Mouse (Mus musculus): ENCODE data around the gene Bcl11a. TPM values are rescaled to one million over a fixed set of nuclear protein-coding genes. Genes with fewer than 3 reads are reported as not detected.

The Bcl11a gene
- total RNA-seq, 2 experiments from 2014 or later = 0.05 TPM; not detected in 1

DNA sequence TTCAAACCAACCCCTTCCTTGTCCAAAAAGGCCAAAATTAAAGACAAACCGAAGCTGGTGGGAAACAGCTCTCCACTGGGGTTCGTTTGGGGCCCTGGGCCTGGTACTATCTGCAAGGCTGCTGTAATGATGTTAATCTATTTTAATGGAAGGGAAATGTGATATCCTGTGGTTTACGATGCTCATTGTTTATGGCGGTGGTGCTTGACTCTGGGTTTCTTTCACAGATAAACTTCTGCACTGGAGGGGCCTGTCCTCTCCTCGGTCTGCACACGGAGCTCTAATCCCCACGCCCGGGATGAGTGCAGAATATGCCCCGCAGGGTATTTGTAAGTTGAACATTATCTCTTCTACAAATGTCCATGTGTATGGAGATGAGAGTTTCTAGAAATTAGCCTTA is 80.2 kb downstream of the Bcl11a start:
- DNase-seq = no peak

DNA sequence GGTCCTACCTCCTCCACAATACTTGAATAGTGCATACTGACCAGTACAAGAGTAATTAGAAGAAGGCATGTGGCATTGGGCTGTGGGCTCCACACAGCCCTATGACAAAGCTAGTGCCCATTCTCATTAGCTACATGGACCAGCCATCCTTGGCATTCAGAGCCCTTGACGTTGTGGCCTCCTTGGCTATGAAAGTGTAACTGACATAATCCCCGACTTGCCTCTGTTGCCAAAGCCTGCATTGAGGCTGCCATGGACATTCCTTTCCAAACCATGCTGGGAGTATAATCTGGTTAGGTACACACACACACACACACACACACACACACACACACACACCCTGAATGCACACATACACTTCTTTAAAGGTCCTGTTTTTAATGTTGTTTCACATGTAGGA is 81.8 kb downstream of the Bcl11a start:
- no peak for DNase-seq

DNA sequence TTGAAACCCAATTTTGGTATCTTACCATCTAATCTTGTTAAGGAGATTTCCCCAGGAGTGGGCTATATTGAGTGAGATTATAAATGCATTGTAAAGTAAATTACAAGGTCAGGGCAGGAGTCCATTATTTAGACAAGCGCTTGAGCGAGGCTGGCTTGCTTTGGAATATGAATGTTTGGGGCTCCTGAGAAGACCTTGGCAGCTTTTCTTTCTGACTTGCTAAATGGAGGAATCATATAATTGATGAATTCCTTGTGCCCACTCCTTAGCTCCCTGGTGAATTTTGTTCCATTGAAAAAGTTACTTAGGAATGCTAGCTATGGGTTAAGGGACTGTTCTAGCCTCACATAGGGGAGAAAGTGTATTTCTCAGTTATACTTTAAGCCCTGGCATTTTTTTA is 83.6 kb downstream of the Bcl11a start:
- no peak for DNase-seq

DNA sequence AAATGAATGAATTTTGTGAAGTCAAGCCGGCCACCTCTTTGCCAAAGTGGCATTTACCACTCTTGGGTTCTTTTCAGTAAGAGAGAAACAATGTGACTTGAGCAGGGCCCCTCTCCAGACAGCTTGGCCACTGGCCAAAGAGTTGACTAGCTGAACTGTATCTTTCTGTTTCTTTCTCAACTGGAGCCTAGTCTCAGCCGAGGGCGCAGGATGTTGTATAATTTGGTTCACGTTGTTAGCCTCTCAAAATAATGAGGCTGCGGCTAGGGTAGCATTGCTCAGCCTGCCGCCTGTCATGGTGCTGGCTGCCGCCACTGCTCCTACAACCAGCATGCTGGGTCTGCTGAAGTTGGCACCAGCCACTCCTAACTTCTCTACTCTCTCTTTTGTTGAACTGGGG is 84.2 kb downstream of the Bcl11a start:
- no peak for DNase-seq

DNA sequence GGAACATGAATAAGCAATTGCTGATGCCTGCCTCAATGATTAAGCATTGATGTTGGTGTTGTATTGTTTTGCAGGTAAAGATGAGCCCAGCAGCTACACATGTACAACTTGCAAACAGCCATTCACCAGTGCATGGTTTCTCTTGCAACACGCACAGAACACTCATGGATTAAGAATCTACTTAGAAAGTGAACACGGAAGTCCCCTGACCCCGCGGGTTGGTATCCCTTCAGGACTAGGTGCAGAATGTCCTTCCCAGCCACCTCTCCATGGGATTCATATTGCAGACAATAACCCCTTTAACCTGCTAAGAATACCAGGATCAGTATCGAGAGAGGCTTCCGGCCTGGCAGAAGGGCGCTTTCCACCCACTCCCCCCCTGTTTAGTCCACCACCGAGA is 85.2 kb downstream of the Bcl11a start:
- DNase-seq = no peak

DNA sequence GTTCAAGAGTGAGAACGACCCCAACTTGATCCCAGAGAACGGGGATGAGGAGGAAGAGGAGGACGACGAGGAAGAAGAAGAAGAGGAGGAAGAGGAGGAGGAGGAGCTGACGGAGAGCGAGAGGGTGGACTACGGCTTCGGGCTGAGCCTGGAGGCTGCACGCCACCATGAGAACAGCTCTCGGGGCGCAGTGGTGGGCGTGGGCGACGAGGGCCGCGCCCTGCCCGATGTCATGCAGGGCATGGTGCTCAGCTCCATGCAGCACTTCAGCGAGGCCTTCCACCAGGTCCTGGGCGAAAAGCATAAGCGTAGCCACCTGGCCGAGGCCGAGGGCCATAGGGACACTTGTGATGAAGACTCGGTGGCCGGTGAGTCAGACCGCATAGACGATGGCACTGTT is 86.2 kb downstream of the Bcl11a start:
- no peak for DNase-seq

DNA sequence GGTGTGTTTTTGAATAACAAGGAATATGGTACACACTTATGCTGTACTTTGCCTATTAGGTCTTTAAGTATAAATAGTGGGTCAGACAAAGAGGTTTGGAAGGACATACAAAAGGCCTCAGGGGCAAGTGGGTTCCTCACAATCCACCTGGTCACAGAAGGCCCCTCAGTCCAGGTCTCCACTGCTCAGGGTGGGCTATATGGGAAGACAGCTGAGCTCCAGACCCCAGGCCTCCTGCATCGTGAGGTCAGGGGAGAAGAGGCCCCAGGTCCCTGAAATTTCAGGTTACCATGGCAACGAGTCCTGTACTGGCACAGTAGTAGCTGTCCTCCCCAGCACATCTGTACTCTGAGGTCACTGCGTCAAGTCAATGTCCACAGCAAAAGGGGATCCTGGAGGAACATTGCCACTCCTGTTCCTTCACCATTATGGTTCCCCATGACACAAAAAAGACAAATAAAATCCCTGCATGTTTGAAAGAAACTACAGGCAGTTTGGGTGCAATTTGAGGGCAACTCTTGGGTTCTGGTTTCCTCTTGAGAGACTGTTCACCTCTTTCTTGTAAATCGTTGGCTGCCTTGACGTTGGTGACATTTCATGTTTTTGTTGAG is 93.9 kb downstream of the Bcl11a start:
- DNase-seq = no peak

DNA sequence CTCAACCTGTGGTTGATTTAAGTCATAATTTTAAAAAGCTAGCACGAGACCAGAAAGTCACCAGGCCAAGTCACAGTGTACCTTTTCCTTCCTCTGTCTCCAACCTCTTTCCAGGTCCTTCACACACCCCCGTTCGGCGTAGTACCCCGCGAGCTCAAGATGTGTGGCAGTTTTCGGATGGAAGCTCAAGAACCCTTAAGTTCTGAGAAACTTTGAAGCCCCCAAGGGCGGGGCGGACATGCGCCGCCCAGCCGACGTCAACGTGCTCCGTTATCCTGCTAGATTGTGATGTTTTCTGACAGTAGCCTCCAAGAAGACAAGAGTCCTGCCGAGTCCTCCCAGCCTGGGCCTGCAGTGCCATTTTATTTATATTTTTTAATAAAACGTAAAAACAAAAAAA is 94.7 kb downstream of the Bcl11a start:
- no peak for DNase-seq

DNA sequence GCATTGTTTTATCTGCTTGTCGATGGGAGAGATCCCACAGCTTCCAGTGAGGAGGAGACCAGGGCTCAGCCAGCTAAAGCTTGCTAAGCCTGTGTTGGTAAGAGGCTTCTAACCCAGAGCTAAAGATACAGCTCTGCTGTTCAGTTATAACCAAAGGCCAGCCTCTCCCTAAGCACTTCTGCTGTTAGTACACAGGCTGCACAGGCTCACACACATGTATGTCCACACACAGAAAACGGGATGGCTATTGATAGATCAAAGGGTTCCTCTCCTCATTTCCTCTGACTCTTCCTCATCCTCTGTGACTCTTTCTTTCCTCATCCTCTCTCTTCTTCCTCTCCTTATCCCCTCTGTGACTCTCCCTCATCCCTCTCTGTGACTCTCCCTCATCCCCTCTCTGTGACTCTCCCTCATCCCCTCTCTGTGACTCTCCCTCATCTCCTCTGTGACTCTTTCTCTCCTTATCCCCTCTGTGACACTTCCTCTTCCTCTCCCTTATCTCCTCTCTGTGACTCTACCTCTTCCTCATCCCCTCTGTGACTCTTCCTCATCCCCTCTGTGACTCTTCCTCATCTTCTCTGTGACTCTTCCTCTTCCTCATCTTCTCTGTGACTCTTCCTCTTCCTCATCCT is 96.4 kb downstream of the Bcl11a start:
- DNase-seq = no peak

DNA sequence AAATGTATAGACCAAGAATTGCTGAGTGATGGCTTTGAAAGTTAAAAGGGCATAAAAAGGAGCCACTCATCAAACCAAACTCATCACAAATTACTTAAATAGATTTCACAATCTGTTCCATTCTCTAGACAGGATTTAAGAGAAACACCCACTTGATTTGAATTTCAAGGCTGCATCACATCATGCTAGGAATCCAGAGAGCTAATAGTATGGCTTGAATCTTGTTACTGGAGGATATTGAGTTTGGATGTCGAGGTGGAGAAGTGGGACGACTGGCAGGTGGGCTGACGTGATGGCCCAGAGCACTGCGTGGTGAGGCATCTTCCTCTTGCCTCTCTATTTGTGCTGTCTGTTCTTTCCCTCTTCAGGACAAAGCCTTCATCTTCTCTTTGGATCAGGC is 99.6 kb downstream of the Bcl11a start:
- no peak for DNase-seq

DNA sequence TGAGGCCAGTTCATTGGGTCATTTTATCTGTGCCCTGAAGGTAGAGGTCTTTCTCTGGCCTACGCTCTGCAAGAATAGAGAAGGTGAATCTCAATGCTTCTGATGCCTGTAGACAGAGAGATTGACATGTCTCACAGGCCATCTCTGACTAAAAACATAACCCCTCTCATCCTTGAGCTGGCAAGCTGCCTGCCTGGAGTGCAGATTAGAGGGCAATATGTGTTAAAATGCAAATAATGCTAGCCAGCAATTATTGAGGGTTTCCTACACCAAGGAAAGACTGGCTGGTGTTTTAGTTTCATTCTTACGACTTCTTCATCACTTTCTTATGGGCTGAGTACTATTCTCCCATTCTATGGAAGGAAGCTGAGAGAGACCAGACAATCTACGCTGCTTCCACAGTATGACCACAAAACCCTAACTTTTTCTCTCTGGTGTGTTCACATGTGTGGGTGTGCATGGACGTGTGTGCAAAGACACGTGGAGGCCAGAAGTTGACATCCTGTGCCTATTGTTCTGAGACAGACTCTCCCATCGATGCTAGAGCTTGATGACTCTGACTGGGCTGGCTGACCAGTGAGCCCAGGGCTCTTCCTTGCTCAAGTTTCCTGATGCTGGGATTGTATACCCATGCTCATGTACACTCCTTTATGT is 101.1 kb downstream of the Bcl11a start:
- DNase-seq = no peak

DNA sequence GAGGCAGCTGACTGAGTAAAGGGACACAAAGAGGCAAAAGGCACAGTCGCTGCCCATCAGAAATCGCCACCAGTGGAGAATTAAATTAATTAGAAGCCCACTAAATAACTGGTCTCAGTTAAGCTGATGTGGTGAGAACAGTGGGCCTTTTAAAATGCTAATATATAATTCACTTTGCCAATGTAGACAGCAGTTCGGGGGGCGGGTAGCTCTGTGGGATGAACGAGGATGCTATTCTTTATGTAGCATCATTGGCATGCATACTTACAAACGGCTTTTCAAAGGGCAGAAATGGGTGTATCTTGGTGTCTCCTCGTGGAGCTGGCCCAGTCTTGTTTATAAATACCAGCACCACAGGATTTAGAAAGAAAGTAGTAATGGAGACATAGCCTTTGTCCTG is 102.2 kb downstream of the Bcl11a start:
- DNase-seq = no peak

DNA sequence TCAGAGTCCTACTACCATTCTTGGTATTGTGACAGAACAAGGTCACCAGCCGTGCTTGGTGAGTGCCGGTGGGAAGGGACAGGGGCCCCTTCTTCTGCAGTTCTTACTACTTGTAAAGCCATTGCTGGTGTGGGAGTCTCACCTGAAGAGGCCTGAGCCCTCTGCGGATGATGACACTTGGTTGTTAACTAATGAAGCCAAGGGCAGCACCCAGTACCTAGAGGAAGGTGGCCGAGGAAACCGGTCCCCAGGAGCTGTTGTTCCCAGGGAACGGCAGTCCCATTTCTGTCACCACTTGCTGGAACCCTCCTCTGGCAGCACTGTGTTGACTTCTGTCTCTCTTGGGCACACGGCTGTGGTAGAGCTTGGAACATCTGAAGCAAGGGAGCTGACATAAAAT is 105.6 kb downstream of the Bcl11a start:
- no peak for DNase-seq

DNA sequence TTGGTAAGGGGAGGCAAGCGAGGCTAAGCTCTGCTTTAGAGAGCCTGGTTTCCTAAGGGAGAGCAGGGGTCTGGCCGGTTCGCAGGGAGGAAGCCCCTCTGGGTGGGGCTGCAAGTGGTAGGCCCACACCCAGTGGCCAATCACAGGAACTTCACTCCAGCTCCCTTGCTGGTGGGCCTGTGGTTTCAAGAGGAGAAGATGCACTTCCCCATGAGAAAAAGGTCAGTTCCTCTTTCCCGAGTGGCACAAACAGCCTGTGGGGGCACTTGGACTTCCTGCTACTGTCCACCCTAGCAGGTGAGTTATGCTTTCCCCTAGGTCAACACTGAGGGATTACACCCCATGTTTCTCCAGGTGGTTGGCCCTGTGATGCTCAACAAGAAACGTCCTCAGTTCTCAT is 107.1 kb downstream of the Bcl11a start:
- no peak for DNase-seq

DNA sequence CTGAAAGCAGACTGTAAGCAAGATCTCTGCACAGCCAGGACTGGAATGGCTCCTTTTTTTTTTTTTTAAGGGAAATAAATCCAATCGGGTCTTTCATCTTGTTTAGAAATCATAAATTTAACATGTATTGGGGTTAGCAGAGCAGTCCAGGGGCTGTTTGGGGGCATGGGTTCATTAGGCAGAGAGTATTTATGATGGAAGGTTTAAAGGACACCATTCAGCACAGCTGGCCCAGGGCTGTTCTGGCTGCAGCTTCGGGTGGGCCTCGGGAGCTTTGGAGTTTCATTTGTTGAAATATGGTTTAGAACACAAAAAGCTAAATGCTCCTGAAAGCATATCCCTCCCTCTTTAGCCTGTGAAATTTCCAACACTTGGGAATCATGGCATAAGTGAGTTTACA is 112.6 kb downstream of the Bcl11a start:
- DNase-seq = no peak

DNA sequence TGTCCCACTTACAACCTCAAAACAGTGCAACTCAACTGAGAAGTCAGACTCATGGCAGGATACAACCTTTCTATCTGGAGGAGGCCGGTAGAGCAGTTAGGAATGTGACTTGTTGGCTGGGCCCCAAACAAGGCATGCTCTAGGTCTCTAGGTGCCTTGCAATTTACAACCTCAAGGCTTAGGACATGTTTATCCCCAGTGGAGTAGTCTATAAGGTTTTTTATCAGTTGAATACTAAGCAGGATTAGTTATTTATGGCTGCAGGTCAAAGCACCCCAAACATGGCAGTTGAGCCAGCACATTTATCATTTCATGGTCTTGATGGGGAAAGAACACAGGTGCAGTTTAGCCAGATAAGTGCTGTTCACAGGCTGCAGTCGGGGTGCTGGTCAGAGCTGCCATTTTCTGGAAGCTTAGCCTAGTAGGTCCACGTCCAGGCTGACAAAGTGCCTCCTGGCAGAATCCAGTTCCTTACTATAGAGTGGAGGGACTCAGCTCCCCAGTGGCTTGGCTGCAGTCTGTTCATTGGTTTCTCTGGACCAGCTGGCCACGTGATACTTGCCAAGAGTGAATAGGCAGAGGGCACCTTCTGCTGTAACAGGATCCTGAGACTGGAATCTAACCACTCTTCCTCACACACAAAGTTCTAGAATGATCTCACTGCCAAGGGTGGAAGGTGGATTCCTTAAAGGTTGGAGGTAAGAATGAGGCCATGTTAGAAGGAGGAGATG is 118.8 kb downstream of the Bcl11a start:
- no peak for DNase-seq

DNA sequence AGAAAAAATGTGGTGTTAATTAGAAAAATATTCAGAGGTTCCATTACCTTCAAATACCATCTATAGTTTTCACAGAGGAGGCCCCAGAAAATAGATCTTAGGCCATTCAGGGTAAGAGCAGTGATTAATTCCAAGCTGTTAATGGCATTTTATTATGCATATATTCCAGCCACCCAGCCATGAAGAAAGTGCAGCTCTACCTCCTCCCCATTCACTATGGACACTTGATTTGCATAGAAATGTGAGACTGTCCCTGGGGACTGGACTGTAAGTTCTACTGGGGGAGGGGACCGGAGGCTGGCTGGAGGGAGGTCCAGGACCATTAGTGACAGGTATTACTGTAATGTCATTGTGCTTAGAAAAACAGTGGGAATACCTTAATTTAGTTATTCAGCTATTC is 119.6 kb downstream of the Bcl11a start:
- no peak for DNase-seq

DNA sequence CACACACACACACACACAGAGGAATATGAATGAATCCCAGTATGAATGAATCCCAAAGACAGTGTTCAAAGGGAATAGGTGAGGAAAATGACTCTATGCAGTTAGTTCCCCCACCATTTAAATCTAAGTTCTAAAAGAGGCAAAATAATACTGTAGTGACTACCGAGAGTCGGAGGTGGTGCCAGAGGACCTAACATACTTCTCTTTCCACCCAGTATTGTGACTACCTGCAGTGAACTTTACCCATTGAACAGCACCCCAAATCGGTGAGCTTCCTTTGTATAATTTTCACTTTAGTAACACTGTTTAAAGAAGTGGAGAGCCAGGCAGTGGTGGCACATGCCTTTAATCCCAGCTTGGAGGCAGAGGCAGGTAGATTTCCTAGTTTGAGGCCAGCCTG is 121.7 kb downstream of the Bcl11a start:
- DNase-seq = no peak

DNA sequence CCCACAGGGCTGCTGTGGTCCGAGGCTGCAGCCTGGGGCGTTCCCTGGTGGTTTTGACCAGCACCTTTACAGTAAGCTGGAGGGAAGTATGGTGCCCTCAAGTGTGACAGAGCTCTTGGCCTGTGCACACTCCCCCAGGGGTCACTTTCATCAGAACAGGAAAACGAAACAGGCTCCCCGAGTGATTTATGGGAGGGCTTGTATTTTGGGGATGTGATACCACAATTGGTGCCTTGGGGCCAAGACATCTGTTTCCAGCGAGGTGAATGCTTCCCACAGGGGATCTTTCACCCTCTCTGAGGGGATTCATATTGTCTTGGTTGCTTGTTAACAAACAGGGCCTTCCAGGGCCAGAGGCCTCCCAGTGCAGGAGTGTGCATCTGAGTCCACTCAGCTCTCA is 122.5 kb downstream of the Bcl11a start:
- DNase-seq = no peak

DNA sequence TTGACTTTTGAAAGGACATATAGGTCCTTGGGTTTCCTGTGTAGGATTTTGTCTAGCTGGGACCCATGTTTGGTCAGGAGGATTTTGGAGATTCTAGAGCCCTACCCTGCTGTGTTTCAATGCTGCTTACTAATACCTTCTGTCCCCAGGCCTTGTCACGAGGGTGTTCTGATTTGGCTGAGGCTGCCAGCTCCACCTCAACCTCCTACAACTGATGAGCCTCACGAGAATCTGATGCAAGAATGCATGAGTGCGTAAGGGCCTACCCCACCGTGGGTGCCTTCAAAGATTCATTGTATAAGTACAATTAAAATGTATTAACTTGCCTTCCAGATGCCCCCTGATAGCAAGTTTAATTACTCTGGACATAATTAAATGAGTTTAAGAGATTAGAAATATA is 123.4 kb downstream of the Bcl11a start:
- DNase-seq = no peak

DNA sequence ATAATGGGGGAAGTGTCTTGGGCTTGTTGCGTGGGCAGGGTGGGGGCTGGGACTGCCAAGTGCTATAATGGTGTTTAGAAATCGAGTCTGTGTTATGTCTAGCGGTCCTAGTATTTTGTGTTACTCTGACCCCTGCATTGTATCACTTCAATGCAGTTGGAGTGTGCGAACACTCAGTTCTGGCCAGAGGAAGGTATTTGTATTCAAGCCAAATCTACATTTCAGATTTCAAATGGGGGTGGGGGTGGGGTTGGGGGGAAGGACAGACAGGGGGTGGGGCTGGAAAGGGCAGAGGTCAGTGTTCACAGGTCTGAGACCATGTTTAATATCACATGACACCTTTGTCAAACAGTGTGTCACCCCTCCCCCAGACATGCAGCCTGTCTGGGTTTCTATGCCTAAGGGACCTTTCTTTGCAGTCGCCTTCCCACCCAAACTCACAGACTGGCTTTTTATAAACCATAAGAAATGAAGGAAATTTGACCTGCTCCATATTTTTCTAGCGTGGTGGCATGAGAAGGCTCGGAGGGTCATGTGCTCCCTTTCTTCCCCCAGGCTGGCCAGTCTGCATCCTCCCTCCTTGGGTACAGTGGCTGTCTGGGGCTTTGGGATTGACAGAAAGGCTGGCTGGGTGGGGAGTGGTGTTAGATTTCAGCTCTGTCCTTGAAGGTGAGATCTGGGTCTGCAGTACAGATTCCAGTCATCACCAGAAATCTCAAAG is 124.9 kb downstream of the Bcl11a start:
- DNase-seq = no peak

DNA sequence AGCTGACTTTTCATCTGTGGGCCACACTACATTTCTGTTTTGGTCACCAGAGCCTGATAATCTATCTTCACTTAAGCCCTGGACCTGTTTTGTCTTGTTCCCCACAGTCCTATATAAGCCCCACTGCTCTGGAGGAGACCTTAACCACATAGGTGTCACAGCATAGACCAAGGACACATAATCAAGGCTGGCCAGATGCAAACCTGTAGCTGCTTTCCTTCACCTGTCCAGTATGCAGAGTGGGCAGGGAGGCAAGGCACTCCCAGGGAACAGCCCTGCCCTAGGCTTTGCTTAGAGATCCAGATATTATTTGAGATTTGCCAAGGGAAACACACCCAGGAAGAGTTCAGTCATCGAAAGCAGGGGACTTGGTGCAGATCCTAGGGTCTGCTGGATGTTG is 125.6 kb downstream of the Bcl11a start:
- DNase-seq = no peak

DNA sequence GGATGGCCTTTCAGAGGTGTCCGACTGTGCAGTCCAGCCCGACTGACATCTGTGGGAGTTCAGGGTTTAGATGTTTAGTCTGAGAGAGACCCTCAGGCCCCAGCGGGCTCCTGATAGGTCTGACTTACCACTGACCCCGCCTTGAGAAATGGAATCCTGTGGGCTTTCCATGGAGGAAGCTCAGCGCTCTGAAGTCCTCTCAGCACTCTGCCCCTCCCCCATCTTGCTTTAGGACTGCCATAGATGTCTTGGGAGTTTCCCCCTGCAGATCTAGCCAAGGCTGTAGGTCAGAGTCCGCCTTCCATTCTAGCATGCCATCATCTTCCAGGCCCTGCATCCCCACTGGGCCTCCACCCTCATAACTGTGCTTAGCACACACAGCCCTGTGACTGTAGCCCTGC is 131.1 kb downstream of the Bcl11a start:
- no peak for DNase-seq
